Mouse (Mus musculus): ENCODE measurements at regions not wholly inside any gene's neighbourhood (a gene's known extent, or its start where the extent isn't known, plus 50 kb on each side); places are given as distances from the start of the nearest gene placed in this dataset.

DNA sequence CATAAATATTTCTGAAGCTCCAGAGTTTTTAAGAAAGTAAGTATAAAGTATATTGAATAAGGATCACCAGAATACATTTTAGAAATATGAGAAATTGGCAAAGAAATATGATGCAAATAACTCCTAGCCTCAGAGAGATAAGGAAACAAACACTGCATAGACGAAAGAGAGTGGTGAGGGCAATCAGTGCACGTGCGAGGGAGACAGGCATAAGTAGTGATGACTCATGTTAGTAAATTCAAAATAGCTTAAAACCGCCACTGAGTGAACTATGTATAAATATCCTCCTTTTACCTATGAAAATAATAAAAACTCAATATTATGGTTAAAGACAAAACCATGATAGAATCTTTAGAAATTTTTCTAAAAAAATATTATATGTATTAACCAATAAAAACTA is 271.4 kb upstream of the Tmeff2 start:
- TF ChIP-seq CTCF (IDR thresholded peaks at IDR 0.05; ENCODE audit: extremely low read depth, insufficient read depth, low read length) (no peak), POLR2A (IDR thresholded peaks at IDR 0.05; ENCODE audit: extremely low read depth, insufficient read depth, low read length) (no peak)
